Mouse (Mus musculus): Measurements from ENCODE around the gene Rpl32. TPM values are rescaled to one million over a fixed set of nuclear protein-coding genes. Genes with fewer than 3 reads are reported as not detected.
A peak's percentile ranks its signal among the peaks of the same experiment; 100 is the strongest.

Rpl32 gene
- total RNA-seq, 2 experiments from 2014 or later: 1,305 to 1,319 TPM

DNA sequence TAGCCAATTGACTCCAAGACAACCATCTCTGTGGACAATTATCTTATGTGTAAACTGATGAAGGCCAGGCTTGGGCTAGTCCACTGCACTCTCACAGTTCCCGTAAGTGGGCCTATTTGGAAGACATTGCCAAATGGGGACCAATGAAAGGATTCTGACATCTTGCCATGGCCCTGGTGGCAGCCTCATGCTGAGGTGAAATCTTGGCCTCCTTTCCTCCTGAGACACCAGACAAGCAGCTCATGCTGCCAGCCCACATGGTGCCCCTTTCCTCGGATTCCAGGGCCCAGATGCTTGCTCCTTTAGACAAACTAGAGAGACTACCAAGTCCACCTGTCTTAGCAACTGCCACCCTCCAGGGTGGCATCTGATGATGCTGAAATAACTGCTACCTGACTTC lies 9.6 kb upstream of the Rpl32 start:
- no peak for DNase-seq

DNA sequence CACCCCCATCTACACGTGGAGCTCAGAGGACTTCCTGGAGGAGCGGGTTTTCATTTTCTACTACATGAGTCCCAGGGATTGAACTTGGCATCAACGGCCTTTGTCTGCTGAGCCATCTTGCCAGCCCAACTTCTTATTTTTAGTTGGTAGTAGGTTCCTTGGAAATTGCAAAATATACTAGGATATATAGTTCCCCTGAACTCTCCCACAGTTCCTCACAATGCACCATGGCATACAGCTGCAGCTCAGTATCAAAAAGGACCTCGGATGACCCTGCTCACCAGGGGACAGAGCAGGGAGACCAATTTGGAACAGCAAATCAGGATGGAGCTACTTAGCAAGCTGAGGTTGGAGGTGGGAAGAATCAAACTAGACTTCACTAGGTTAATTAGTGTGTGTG lies 6.5 kb upstream of the Rpl32 start:
- no peak for DNase-seq

DNA sequence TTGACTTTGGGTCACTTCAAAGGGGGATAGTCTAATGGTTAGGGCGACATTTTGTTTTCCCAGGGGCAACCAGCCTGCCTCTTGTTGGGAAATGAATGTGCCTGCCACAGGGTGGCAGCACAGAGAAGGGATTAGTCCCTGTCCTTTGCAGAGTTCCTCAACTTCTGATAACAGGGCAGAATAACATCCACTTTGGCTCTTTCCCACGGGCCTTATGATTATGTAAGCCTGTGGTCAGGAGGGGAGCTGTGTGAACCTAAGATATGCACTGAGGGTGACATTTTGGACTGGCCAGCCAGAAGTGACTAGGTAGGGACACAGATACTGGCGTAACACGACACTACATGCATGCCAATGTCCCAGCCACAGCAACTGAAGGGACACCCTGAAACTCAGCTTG lies 5.6 kb upstream of the Rpl32 start:
- DNase-seq: peak; percentile 79

DNA sequence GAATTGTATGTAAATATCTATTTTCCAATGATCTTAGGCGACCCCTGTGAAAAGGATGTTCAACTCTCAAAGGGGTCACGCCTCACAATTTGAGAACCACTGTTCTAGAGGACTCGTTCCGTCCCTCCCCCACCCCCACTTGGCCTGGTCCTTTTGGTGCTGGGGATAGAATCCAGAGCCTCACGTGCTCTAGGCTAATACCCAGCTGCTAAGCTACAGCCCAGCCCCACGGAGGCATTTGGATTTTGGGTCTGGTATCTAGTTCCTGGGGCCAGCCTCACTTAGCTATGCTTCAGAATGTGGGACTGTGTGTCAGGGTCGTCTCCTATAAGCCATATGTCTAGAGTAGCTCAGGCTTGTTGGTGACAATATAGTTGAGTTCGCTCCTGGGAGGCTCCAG lies 3.1 kb upstream of the Rpl32 start:
- DNase-seq: no peak

DNA sequence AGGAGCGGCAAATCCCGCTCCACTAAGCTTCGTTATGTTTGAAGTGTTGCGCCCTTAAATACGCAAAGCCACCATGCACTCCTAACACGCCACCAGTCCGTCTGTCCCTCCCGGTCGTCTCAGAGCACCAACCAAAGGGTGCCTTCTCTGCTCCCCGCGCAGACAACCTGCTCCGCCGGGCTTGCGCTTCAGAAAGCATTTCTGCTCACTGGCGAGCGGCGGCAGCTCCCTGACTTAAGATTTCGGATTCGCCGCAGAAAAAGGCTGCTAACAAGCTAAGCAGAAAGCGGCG lies 405 bp downstream of the Rpl32 start:
- no peak for DNase-seq

DNA sequence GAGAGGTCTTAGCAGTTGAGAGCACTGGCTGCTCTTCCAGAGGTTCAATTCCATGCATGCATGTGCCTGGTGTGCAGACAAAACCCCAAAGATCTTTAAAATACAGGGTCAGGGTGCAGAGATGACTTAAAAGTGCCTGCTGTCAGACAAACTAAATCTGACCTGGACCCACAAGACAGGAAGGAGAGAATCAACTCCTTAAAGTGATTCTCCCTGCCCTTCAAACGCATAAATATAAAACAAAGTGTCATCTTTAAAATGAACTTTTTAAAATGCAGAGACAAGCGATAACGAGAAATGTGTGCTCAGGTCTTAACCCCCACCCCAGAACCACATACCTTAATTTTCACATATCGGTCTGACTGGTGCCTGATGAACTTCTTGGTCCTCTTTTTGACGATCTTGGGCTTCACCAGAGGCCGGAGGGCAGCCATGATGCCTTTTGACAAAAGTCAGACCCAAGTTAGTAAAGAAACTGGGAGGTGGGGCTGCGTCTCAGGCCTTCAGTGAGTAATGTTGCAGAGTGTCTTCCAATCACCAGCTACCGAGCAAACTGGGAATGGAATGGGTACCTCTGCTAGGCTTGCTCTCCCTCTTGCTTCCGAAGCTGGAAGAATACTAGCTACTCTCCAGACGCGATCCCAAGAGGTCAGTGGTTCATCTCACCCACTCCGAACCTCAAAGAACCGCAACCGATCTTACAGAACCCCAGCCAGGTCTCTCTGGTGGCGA lies 917 bp downstream of the Rpl32 start:
- DNase-seq: peak; percentile 23

DNA sequence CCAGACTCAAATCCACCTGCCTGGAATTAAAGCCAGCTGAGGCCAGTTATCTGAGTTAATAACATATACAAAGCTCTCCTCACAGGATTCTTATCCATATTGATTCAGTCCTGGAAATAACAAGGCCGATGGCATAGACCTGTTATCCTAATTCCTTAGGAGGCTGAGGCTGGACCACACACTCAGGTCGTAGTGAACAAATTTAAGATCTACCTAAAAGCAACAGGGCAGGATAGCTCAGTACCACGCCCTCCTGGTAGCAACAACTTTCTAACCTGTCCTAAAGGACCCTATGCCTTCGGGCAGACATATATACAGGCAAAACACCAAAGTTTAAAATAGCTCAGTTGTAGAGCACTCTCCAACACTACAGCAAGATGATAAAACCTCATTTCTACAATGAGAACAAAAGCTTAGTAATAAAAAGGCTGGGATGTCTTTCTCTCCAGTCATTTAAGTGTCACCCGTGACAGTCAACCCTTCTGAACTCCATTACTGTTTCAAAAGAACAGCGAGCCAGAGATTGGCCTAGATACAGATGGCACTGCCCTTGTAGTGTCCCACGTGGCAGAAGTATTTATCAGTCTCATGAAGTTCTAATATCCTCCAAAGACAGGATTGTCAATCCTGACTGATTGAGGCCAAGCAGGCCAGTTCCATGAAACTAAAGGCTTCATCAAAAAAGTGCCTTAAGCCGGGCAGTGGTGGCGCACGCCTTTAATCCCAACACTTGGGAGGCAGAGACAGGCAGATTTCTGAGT lies 3.9 kb downstream of the Rpl32 start:
- DNase-seq: no peak

DNA sequence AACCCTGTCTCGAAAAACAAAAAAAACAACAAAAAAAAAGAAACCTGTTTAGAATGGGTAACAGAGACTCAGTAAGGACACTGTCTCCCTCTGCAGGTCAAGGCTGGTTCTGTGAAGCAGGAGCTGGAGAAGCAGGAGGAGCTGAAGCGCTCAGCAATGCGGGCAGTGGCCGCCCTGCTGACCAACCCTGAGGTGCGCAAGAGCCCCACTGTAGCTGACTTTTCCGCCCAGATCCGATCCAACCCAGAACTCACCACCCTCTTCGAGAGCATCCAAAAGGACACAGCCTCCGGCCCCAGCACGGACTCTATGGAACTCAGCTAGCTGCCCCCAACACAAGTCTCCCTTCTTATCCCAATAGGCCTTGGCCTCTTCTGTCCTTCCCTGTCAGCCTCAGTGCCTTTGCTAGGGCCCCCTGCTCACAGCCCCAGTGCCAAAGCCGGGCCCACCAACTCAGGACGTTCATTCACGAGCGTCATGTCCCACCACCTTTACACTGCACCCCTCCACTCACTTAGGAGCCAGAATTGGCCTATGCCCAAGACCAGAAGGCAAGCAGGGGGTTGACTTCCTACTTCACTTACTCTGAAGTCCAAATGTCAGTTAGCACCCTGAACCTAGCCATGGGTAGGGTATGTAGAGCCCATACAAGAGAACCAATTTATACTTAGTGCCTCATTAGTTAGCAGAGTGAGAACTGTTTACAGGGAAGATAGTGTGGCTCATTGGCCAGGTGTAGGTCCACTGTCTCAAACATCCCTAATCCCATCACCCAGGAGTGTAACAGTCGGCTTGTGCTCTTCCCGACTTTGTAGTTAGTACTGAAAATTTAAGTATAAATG lies 4.8 kb downstream of the Rpl32 start:
- DNase-seq: peak; percentile 84

DNA sequence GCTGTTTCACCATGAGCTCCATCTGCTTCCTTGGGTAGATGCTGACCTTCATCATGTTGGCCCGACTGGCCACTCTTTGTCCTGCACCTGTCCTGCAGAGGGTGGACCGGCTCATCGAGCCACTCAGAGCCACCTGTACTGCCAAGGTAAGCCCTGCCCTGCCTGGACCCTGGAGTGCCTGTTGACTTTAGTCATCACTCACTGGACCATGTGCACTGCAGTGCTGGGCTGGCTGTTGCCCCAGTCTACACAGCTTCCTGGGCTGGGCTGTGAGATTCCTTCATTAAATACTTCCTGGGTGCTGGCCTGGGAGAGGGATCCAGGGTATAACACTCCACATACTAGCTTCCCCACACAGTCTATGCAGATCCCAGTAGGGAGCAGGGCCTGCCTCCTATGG lies 6.7 kb downstream of the Rpl32 start:
- DNase-seq: no peak

DNA sequence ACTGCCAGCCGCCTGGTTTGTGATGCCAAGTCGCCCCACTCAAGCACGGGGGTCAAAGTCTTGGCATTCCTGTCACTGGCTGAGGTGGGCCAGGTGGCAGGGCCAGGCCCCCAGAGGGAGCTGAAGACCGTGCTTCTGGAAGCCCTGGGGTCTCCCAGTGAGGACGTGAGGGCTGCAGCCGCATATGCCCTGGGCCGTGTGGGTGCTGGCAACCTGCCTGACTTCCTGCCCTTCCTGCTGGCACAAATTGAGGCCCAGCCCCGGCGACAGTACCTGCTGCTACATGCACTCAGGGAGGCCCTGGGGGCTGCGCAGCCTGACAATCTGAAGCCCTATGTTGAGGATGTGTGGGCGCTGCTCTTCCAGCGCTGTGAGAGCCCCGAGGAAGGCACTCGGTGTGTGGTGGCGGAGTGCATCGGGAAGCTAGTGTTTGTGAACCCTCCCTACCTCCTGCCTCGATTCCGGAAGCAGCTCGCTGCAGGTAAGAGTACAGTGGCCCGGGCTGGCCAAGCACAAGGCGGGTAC lies 15.8 kb downstream of the Rpl32 start:
- DNase-seq: no peak

DNA sequence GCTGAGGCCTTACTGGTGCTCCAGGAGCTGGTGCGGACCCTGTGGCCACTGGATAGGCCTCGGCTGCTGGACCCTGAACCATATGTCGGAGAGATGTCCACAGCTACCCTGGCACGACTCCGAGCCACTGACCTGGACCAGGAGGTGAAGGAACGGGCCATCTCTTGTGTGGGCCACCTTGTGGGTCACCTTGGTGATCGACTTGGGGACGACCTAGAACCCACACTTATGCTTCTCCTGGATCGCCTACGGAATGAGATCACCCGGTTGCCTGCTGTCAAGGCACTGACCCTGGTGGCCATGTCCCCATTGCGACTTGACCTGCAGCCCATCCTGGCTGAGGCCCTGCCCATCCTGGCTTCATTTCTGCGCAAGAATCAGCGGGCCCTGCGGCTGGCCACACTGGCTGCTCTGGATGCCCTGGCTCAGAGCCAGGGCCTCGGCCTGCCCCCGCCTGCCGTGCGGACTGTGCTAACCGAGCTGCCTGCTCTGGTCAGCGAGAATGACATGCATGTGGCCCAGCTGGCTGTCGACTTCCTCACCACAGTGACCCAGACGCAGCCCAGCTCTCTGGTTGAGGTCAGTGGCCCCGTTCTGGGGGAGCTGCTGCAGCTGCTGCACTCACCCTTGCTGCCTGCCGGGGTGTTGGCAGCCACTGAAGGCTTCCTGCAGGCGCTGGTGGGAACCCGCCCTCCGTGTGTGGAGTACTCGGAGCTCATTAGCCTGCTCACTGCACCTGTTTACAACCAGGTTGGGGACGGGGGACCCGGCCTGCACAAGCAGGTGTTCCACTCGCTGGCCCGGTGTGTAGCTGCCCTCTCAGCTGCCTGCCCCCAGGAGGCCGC lies 16.5 kb downstream of the Rpl32 start:
- DNase-seq: no peak

DNA sequence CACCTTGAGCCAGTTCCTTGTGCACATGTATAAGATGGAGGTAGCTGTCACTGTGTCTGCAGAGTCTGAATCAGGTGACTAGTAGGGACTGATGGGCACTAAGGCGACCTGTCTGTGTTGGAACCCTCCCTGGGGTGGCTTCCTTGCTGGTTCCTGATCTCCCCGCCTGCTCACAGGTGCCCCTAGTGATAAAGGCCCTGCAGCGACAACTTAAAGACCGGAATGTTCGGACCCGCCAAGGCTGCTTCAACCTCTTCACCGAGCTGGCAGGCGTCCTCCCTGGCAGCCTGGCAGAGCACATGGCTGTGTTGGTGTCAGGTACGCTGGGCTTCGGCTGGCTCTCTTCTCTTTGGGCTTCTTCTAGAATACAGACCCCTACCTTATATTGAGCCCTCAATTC lies 17.5 kb downstream of the Rpl32 start:
- no peak for DNase-seq

DNA sequence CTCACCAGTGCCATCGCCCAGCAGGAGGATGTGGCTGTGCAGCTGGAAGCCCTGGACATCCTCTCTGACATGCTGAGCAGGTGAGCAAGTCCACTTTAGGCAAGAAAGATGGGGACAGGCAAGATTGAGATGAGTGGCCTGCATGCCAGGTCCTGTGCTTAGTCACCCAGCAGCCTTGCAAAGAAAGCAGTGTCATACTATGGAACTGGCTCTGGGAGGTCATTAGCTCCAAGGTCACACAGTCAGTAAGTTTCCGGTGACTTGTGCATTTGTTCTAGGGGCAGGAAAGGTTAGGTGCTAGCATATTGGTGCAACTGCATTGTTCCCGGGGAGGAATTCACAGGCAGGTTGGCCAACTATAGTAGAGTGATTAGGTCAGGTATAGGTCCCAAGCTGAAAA lies 25.8 kb downstream of the Rpl32 start:
- peak; percentile 57 for DNase-seq

DNA sequence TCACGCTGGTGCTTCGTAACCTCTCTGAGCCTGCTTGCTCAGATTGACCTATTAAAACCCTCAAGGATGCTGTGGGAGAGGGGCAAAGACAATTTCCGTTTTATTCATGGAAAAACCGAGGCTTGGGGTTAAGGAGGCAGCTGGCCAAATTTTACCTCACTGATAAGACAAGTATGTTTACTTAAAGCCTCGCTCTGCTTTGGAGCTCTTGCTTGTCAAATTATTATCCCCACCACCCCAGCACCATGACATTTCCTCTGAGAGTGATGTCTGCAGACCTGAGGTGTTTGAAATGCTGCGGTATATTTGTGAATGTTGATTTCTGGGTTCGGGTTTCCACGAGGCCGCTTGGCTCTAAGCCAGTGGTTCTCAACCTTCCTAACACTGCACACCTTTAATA lies 32.2 kb downstream of the Rpl32 start:
- no peak for DNase-seq

DNA sequence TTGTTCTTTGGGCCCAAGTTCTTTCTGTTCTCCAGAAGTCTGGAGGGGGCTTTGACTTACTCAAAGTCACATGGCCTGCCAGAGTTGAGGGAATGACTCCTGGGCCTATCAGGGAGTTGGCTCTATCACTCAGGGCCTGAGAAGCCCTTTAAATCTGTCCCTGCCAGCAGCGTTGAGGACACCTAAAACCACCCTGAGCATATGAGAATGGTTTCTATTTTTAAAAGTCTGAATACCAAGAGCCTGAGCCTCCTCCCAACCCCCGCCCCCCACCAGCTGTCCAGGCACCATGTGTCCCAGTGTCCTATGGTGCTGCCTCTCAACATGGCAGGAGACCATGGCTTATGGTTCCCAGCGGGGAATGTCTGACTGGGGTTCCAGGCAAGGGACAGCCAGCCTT lies 32.7 kb downstream of the Rpl32 start:
- no peak for DNase-seq

DNA sequence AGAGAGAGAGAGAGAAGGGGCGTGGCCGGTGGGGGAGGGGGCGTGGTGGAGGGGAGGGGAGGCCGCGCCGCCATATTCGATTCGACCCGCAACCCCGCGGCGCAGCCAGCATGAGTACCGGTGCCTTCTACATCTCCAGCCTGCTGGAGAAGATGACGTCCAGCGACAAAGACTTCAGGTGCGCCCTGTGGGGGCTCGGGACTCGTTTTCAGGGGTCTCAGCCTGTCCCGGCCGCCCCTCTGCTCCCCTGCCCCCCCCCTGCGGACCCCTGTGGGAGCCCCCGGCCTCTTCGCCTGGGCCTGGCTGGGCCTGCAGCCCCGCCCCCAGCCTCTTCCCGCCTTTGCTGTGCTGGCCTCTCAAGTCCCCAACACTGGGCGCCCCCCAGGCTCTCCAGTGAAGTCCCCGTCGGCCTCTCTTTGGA lies 34.0 kb downstream of the Rpl32 start, which contains the start of gene Cand2:
Cand2 (plus strand) TSS at position 38 of the 421 bp plus-strand sequence.
- DNase-seq: peak; percentile 75

DNA sequence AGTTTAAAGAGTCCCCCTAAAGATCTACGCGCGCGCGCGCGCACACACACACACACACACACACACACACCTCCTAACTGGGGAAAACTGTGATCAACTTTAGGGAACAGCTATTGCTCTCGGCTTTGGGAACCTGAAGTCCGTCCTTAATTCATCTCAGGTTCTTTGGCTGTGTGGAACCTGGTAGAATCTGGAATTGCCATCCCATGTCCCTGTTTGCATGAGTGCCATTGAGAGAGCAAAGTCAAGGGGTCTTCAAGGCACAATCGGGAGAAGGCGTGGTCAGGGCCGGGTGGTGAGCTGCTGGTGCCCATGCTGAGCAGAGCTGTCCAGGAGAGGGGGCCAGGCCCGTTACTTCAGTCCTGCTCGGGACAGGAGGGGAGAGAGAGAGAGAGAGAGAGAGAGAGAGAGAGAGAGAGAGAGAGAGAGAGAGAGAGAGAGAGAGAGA lies 34.6 kb downstream of the Rpl32 start:
- DNase-seq: peak; percentile 49

DNA sequence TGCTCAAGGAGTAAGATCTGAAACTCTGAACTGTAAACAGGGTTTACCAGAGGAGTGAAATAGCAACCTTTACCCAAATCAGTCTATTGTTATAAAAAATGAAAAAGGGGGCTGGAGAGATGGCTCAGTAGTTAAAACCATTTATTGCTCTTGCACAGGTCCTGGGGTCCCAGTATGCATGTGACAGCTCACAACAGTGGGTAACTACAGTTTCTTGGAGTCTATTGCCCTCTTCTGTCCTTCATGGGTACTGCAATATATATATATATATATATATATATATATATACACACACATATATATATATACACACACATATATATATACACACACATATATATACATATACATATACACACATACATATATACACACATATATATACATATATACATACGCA lies 35.9 kb downstream of the Rpl32 start:
- no peak for DNase-seq

DNA sequence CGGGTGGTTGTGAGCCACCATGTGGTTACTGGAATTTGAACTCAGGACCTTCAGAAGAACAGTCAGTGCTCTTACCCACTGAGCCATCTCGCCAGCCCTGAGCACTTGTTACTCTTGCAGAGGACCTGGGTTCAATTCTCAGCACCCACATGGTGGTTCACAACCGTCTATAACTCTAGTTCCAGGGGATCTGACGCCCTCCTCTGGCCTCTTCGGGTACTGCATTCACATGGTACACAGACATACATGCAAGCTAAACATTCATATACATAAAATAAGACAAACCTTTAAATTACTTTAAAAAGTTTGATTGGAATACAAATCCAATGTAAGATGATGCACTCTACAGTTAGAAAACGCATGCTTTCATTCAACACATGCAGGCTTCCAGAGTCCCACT lies 36.3 kb downstream of the Rpl32 start:
- no peak for DNase-seq

DNA sequence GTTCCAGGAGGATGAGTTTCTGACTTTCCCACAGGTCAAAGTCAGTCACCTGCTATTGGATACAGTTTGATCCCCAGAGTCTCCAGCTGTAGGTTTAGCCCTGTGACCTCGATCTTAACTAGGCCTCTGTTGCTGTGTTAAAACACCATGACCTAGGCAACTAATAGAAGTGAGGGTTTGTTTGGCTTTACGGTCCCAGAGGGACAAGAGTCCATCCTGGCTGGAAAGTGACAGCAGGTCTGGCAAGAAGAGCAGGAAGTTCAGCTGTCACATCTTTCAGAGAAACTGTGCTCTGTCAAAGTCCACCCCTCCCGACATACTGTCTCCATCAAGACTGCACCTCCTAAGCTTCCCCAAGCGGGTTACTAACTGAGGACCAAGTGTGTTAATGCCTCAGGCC lies 37.7 kb downstream of the Rpl32 start:
- DNase-seq: no peak

DNA sequence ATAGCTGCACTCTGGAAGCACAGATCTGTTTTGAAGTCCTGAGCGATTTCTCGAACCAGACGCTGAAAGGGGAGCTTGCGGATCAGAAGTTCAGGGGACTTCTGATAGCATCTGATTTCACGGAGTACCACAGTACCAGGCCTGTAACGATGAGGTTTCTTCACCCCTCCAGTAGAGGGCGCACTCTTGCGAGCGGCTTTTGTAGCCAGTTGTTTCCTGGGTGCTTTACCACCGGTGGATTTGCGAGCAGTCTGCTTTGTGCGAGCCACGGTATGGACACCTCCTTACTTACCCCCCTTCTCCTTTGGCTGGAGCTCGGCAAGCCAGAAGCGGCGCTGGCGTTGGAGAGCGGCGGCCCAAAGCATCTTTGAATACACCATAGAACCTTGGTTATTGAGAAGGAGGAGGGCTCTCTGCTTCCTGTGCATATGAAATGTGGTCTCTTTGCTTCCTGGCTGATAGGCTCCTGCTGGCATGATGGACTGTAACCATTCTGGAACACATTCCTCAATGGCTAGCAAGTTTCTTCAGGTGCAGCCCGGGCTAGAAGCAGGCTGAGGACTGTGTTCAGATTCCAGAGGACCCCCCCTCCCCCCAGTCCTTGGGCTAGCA lies 38.4 kb downstream of the Rpl32 start:
- no peak for DNase-seq

Measured in adrenal gland, postnatal 10 days (tissue).